Mouse (Mus musculus) brain, embryonic 14.5 days (tissue): ENCODE measurements at regions not wholly inside any gene's neighbourhood (a gene's known extent, or its start where the extent isn't known, plus 50 kb on each side); places are given as distances from the start of the nearest gene placed in this dataset.

Experiments used
- DNase-seq: peaks from one replicate; pipeline ENCODE4 v3.0.0-alpha.2; 2011; ENCODE audit warnings: low read depth
- CTCF ChIP-seq: fragments of 200-500 bp; IDR thresholded peaks from 2 replicates; pipeline ENCODE4 v1.5.1; 2012; ENCODE audit warnings: inconsistent platforms, mild to moderate bottlenecking, moderate library complexity, borderline replicate concordance; ENCODE audit not compliant: insufficient read depth, insufficient read length; ENCODE audit errors: extremely low read depth
- POLR2A ChIP-seq: fragments of 200-500 bp; IDR thresholded peaks from 2 replicates; pipeline ENCODE4 v1.6.1; 2012; ENCODE audit warnings: mild to moderate bottlenecking, inconsistent platforms, borderline replicate concordance; ENCODE audit not compliant: poor library complexity, insufficient read depth, insufficient read length, severe bottlenecking; ENCODE audit errors: extremely low read depth

DNA sequence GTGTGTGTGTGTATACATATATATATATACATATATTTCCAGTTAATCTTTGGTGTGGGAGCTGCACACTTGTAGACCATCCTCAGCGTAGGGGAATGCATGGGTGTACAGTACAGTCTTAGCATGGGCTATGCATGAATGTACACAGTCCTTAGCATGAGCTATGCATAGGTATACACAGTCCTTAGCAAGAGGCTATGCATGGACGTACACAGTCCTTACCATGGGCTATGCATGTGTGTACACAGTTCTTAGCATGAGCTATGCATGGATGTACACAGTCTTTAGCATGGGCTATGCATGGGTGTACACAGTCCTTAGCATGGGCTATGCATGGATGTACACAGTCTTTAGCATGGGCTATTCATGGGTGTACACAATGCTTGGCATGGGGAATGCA lies 70.5 kb downstream of the Rchy1 start:
- DNase-seq = no peak
- TF ChIP-seq POLR2A (no peak), CTCF (no peak)

DNA sequence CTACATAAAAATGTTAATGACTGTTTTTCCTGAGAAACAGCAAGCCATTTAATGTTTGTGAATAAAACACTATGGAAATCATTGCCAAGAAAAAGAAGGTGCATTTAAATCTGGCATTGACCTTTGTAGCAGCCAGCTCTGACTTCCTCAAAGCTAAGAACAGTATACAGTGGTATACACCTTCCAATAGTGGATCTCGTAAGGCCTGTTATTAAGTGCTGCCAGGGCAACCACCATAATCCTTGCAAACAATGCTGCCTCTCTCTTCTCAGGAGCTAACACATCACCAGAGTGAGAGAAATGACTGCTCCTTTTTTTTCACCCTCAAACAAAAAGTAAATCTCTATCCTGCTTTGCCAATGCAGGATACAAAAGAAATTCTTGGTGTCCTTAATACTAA lies 81.1 kb downstream of the Rchy1 start:
- TF ChIP-seq CTCF (no peak), POLR2A (no peak)
- DNase-seq = peak; percentile 39

DNA sequence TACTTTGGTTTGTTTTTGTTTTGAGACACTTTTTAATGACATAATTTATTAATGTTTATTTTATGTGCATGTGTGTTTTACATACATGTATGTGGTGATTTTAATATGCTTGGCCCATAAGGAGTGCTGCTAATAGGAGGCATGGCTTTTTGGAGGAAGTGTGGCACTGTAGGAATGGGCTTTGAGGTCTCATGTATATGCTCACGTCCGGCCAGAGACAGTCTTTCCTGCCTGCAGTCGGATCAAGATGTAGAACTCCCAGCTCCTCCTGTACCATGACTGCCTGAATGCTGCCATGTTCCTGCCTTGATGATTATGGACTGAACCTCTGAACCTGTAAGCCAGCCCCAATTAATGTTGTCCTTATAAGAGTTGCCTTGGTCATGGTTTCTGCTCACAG lies 82.6 kb downstream of the Rchy1 start:
- no peak for DNase-seq
- no peak for TF ChIP-seq POLR2A
- no peak for TF ChIP-seq CTCF

DNA sequence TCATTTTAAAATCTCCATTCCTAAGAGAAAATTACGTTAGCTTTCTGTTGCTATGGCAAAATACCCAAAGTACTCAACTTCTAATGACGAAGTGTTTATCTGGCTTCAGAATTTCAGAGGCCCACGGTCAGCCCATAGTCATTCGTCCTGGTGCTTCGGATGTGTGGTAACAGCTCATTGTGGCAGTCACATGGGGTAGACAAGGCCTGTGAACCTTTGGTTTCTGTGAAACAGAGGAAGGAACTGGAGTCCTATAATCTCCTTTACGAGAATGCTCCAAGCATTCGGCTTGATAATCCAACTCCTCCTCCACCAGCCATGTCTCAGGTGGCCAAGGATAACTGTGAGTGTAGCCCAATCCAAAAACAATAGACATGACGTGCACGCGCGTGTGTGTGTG lies 84.2 kb downstream of the Rchy1 start:
- no peak for TF ChIP-seq POLR2A

DNA sequence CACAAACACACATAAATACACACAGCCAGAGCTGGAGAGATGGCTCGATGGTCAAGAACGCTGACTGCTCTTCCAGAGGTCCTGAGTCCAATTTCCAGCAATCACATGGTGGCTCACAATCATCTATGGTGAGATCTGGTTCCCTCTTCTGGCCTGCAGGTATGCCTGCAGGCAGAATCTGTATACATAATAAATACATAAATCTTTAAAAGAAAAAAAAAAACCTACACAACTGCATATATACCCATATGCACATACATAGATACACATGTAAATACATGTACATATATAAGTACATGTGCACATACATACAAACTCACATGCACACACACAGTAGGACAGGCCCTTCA lies 86.2 kb downstream of the Rchy1 start:
- TF ChIP-seq POLR2A (no peak), CTCF (peak; percentile 15; the same call in 1 of the 2 replicates)
- no peak for DNase-seq

More for the DNA sequence above, 84.2 kb downstream of the Rchy1 start:
- no peak for DNase-seq

DNA sequence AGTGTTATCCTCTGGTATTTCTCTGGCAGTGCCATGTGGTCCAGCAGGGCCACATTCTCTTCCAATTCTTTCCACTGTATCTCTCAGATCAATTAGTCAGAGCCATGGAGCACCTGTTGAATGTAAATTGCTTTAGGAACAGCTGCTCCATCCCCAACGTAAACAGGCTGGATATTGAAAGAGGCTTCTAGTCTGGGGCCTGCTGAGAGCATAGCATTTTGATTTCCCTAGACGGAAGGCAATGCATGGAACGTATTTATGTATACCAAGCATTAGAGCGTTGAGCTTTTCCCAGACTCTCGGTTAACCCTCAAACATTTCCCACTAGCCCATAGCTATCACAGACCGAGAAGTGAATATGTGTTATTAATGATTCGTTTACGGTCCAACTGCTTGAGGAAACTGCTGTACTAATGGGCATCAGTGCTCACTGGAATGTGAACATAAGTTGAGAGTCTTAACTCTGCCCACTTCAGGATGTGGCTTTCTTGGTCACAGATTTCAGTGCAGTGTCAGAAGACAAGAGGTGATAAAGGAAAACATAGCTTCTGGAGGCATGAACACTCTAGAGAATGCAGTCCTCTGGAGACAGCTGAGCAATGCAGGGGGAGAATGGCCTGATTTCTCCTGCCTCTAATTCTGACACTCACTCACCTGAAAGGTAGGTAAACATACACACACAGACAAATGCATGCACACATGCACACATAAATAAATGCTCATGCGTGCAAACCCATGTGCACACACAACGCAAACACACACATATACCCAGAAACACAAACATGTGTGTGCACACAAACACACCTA lies 86.8 kb downstream of the Rchy1 start:
- peak; percentile 71 for DNase-seq
- TF ChIP-seq CTCF (no peak), POLR2A (no peak)

DNA sequence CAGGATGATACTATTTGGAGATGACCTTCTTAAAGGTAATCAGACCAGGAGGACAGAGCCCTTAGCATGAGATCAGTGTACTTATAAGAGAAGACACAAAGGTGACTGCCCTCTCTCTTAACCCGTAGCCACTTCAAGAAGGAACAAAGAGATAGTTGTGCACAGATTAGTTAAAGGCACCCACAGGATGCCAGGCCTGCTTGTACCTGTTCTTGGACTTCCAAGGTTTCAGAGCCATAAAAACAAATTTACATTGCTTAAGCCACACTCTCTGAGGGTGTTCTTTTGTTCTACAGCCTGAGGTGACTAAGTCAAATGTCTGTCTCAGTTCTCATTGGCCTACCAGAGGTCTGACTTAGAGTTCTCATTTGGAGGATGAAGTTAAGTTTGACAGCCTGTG lies 90.1 kb downstream of the Rchy1 start:
- TF ChIP-seq CTCF = no peak
- no peak for TF ChIP-seq POLR2A
- no peak for DNase-seq

GRCm38 (mm10) chr5:91869791-91870190 lies 93.1 kb downstream of the Rchy1 start:
- TF ChIP-seq POLR2A (no peak), CTCF (no peak)
- peak; percentile 37 for DNase-seq

DNA sequence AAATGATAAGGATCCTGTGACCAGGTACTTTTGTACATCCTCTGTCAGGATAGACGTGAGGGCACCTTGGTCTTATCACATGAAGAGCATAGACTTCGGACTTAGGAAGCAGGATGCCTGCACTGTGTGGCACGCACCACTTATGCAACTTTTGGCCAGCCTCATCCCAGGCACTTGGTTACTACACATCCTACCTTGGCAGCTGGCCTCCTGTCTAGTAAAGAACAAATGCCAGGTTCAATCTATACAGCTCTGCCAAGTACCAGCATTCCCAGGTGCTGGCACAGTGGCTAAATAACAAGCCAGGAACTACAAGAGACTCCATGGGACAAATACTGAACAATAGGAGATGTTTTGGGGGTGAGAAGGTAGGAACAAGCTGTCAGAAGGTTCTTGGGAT lies 96.7 kb downstream of the Rchy1 start:
- no peak for DNase-seq
- TF ChIP-seq CTCF (no peak), POLR2A (no peak)

DNA sequence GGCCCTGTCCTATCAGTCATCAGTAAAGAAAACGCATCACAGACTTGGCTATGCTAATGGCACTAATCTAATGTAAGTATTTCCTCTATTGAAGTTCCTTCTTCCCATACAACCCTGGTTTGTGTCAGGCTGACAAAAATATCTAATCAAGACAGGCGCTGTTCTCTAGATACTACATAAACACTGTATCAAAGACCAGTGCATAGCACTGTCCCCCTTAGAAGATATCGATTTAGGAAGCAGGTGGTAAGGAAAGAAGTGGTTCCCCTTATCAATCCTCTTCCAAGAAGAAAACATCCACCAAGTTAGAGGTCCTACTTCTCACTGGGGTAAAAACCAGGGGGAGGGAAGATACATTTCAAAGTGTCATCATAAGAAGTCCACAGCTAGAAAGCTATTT lies 97.5 kb downstream of the Rchy1 start:
- no peak for DNase-seq
- TF ChIP-seq POLR2A = no peak
- no peak for TF ChIP-seq CTCF

GRCm38 (mm10) chr5:91862843-91863242 lies 100.0 kb downstream of the Rchy1 start:
- DNase-seq = no peak
- TF ChIP-seq POLR2A (no peak), CTCF (no peak)

GRCm38 (mm10) chr5:91862243-91862642 lies 100.6 kb downstream of the Rchy1 start:
- TF ChIP-seq POLR2A (no peak), CTCF (no peak)
- DNase-seq = no peak
